Comparison of ENCODE assay signal across 13 mouse cellular contexts in genomic region chr1:135861980-135862552, GRCm38 (mm10). TPM values are rescaled to one million over a fixed set of nuclear protein-coding genes. Genes with fewer than 3 reads are reported as not detected.
DNase-seq lines count a peak whose midpoint lies in the region; ATAC-seq and TF ChIP-seq lines count a peak whose summit lies in the region.
"Had no signal": no experiment of that assay in that cellular context is flagged by ENCODE, and none has a peak within 500 bp of the region (broad histone marks: within the 10 kb centered on the region; RNA-seq: fewer than 3 reads in every experiment).

No protein-coding gene starts in this region.

- POLR2A ChIA-PET in Patski (lab: Charles Lee): interaction anchor here (0.7 to 1.8 kb wide), 4 partner anchors 10 to 83 kb away, joined by 3 read pairs; no protein-coding TSS in a partner anchor

- ATAC-seq in Patski: peak; percentile 93
- ATAC-seq in heart, embryonic 15.5 days (replicated peaks; ENCODE audit: insufficient number of reproducible peaks, insufficient read depth, low FRiP score, low read depth): peak; percentile 60
- no peak for ATAC-seq in erythroblast, adult 5-6 weeks (replicated peaks; ENCODE audit: low FRiP score, poor library complexity, severe bottlenecking)

- in situ Hi-C loops in Patski (cut with MboI; ENCODE audit: low pct_unique_long_range_greater_than_20kb): no loop called here

- intact Hi-C loops in gastrocnemius, postnatal 36 days (cut with DNase I): no loop called here

- 35% methylated on average over 9 of the region's 9 CpGs for WGBS in heart, embryonic 15.5 days

- peak overlapping the region; percentile 4; the same call in 1 of the 2 replicates for H3K4me2 ChIP-seq in heart, embryonic 15.5 days
- H3K4me2 ChIP-seq: embryonic facial prominence, embryonic 12.5 days had no signal

- no peak overlapping the region for H3K4me3 ChIP-seq in heart, embryonic 15.5 days
- H3K4me3 ChIP-seq: embryonic facial prominence, embryonic 12.5 days had no signal

- no peaks in the 10 kb centered on the region for H3K9me3 ChIP-seq in heart, embryonic 15.5 days (replicated peaks)
- H3K9me3 ChIP-seq: embryonic facial prominence, embryonic 12.5 days had no signal

- H3K4me1 ChIP-seq in heart, embryonic 15.5 days (replicated peaks): peaks cover 23% of the 10 kb centered on the region
- H3K4me1 ChIP-seq: embryonic facial prominence, embryonic 12.5 days had no signal

- peak; percentile 9 for DNase-seq in kidney, adult 9 months
- DNase-seq in kidney, postnatal 14 days: no peak
- DNase-seq in 3T3-L1 (ENCODE audit: low read depth, low spot score): peak; percentile 91
- DNase-seq in Patski (ENCODE audit: low read depth, low spot score): peak; percentile 96
- no peak for DNase-seq in gastrocnemius, postnatal 36 days
- DNase-seq: cerebellum, adult 2 months; retina, postnatal 1 day; thymus, postnatal 14 days had no signal

- CTCF ChIA-PET in Patski (lab: Charles Lee): interaction anchor here (0.8 to 5.7 kb wide), 11 partner anchors 9 to 96 kb away, joined by 3 to 40 read pairs (median 4); no protein-coding TSS in a partner anchor

- H3K9ac ChIP-seq in heart, embryonic 15.5 days: no peak overlapping the region
- H3K9ac ChIP-seq: embryonic facial prominence, embryonic 12.5 days had no signal

- H3K27me3 ChIP-seq in Patski: no peaks in the 10 kb centered on the region
- 0 out of 2 replicates have a peak, but pooled peaks cover 7% of the 10 kb centered on the region for H3K27me3 ChIP-seq in heart, embryonic 15.5 days
- H3K27me3 ChIP-seq: embryonic facial prominence, embryonic 12.5 days had no signal

- peak overlapping the region; percentile 77 for H3K27ac ChIP-seq in heart, embryonic 15.5 days
- H3K27ac ChIP-seq: embryonic facial prominence, embryonic 12.5 days had no signal

- no peaks in the 10 kb centered on the region for H3K36me3 ChIP-seq in heart, embryonic 15.5 days
- H3K36me3 ChIP-seq: embryonic facial prominence, embryonic 12.5 days had no signal

- no peak for TF ChIP-seq CTCF in Patski (IDR thresholded peaks at IDR 0.05)

RNA-seq across cellular contexts. Expression of gene Tnnt2, which starts 25.9 kb away (rescaled TPM):
- 1.1 TPM for polyA plus RNA-seq in Patski (2021)
- 7,410 and 9,283 TPM in 2 replicates for polyA plus RNA-seq in heart, embryonic 15.5 days (2015; fragmentation: Nextera tagmentation; extraction: Ambion mirVana)
- not detected in 2 replicates for total RNA-seq in erythroblast, adult 5-6 weeks (2015; ENCODE audit: low replicate concordance)
- not detected in 2 replicates for total RNA-seq in erythroblast, adult 5-6 weeks (2017; ENCODE audit: low replicate concordance)
- 1 to 10 TPM; 2.9 to 5.4 TPM for total RNA-seq in gastrocnemius, postnatal 36 days (2021)
- total RNA-seq: hematopoietic stem cell, adult 5-6 weeks; megakaryocyte-erythroid progenitor cell, adult 5-6 weeks had no signal

RNA-seq across cellular contexts. Expression of gene Lad1, which starts 43.7 kb away (rescaled TPM):
- 138 TPM for polyA plus RNA-seq in Patski (2021)
- polyA plus RNA-seq in heart, embryonic 15.5 days (2015; fragmentation: Nextera tagmentation; extraction: Ambion mirVana): 3.2 and 5.8 TPM in 2 replicates
- not detected in 2 replicates for total RNA-seq in erythroblast, adult 5-6 weeks (2015; ENCODE audit: low replicate concordance)
- not detected in 2 replicates for total RNA-seq in erythroblast, adult 5-6 weeks (2017; ENCODE audit: low replicate concordance)
- total RNA-seq in gastrocnemius, postnatal 36 days (2021): not detected
- total RNA-seq: hematopoietic stem cell, adult 5-6 weeks; megakaryocyte-erythroid progenitor cell, adult 5-6 weeks had no signal

RNA-seq across cellular contexts. Expression of gene Pkp1, which starts 56.9 kb away (rescaled TPM):
- 0.03 TPM for polyA plus RNA-seq in Patski (2021)
- 0.31 and 1.4 TPM in 2 replicates for polyA plus RNA-seq in heart, embryonic 15.5 days (2015; fragmentation: Nextera tagmentation; extraction: Ambion mirVana)
- not detected in 2 replicates for total RNA-seq in erythroblast, adult 5-6 weeks (2015; ENCODE audit: low replicate concordance)
- total RNA-seq in erythroblast, adult 5-6 weeks (2017; ENCODE audit: low replicate concordance): not detected in 2 replicates
- under 1 TPM in 1 of 2 experiments, not detected in 1; 0.23 TPM for total RNA-seq in gastrocnemius, postnatal 36 days (2021)
- total RNA-seq: hematopoietic stem cell, adult 5-6 weeks; megakaryocyte-erythroid progenitor cell, adult 5-6 weeks had no signal

Comparison
In these comparisons a context has a peak if more than half of its experiments do, and no peak if none do; other contexts are left out.
1. DNase-seq: peak in kidney, adult 9 months (single experiment), 3T3-L1 (single experiment) and Patski (single experiment); none in kidney, postnatal 14 days (single experiment) and gastrocnemius, postnatal 36 days (0 of 2).